Mouse (Mus musculus) embryonic facial prominence, embryonic 13.5 days (tissue): ENCODE results near the gene Slc25a40. TPM values are rescaled to one million over a fixed set of nuclear protein-coding genes. Genes with fewer than 3 reads are reported as not detected.

Experiments used
- ATAC-seq: fragments of 200-750 bp; cut with Nextera tagmentation; 2 replicates; pipeline ENCODE4 v1.8.0; 2017; ENCODE audit warnings: low read depth; ENCODE audit not compliant: insufficient number of reproducible peaks, insufficient read depth, low FRiP score, low TSS enrichment
- H3K27ac ChIP-seq: fragments of 300-500 bp; sonication (generic); 2 replicates; pipeline ENCODE4 v1.5.1; 2015; ENCODE audit warnings: moderate library complexity, mild to moderate bottlenecking, inconsistent platforms
- H3K27me3 ChIP-seq: fragments of 300-500 bp; sonication (generic); 2 replicates; pipeline ENCODE4 v1.6.1; 2015; ENCODE audit warnings: mild to moderate bottlenecking, inconsistent platforms
- H3K36me3 ChIP-seq: fragments of 300-500 bp; sonication (generic); 2 replicates; pipeline ENCODE4 v1.6.1; 2015; ENCODE audit warnings: mild to moderate bottlenecking, inconsistent platforms
- H3K4me1 ChIP-seq: fragments of 300-500 bp; sonication (generic); 2 replicates; pipeline ENCODE4 v1.6.1; 2015; ENCODE audit warnings: inconsistent platforms
- H3K4me2 ChIP-seq: fragments of 300-500 bp; sonication (generic); 2 replicates; pipeline ENCODE4 v1.6.1; 2015; ENCODE audit warnings: moderate library complexity, mild to moderate bottlenecking, inconsistent platforms
- H3K4me3 ChIP-seq: fragments of 300-500 bp; sonication (generic); 2 replicates; pipeline ENCODE4 v1.5.1; 2015; ENCODE audit warnings: mild to moderate bottlenecking, inconsistent platforms
- H3K9ac ChIP-seq: fragments of 300-500 bp; sonication (generic); 2 replicates; pipeline ENCODE4 v1.6.1; 2015; ENCODE audit warnings: mild to moderate bottlenecking, inconsistent platforms
- H3K9me3 ChIP-seq: fragments of 300-500 bp; sonication (generic); 2 replicates; pipeline ENCODE4 v1.6.1; 2016; ENCODE audit warnings: inconsistent platforms
- WGBS: fragments of 180-500 bp; shearing (Covaris S2); methylation state at CpG from one replicate; pipeline ENCODE4 v1.1.7; 2015; ENCODE audit warnings: mixed read lengths; 5-methylcytosine and 5-hydroxymethylcytosine counted together
- polyA plus RNA-seq: library from polyadenylated mRNA; unstranded; fragments of >200 nt; fragmentation: Nextera tagmentation; extraction: Ambion mirVana; gene quantifications from 2 replicates; pipeline ENCODE4 v1.2.1, GENCODE M21; 2015

Slc25a40 gene
- polyA plus RNA-seq, 1 experiment from 2014 or later: 13.7 TPM

GRCm38 (mm10) chr5:8424116-8424515 is 1.5 kb downstream of the Slc25a40 start:
- H3K27ac ChIP-seq: 0 out of 2 replicates have a peak overlapping the region, but pooled peaks have one; percentile 28
- no peaks in the 10 kb centered on the region for H3K9me3 ChIP-seq
- no peaks in the 10 kb centered on the region for H3K27me3 ChIP-seq
- H3K4me2 ChIP-seq: peak overlapping the region; percentile 76
- ATAC-seq: no peak
- H3K4me1 ChIP-seq: peaks cover 11% of the 10 kb centered on the region
- H3K9ac ChIP-seq: peak overlapping the region; percentile 21
- peaks cover 7% of the 10 kb centered on the region for H3K36me3 ChIP-seq
- 18% methylated on average over 7 of the region's 7 CpGs for WGBS
- peak overlapping the region; percentile 87 for H3K4me3 ChIP-seq

- Histone ChIP-seq H3K27ac (no peak overlapping the region), H3K9ac (no peak overlapping the region), H3K4me3 (no peak overlapping the region), H3K9me3 (no peaks in the 10 kb centered on the region), H3K4me1 (peaks cover 11% of the 10 kb centered on the region), H3K27me3 (no peaks in the 10 kb centered on the region), H3K4me2 (no peak overlapping the region), H3K36me3 (peaks cover 4% of the 10 kb centered on the region)
- no peak for ATAC-seq
- WGBS: 83% methylated on average over 5 of the region's 5 CpGs
Measured at GRCm38 (mm10) chr5:8425899-8426298, 3.2 kb downstream of the Slc25a40 start.

- no peak for ATAC-seq
- Histone ChIP-seq H3K4me1 (no peaks in the 10 kb centered on the region), H3K27ac (no peak overlapping the region), H3K4me3 (no peak overlapping the region), H3K9me3 (no peaks in the 10 kb centered on the region), H3K36me3 (peaks cover 22% of the 10 kb centered on the region; the same call in 1 of the 2 replicates), H3K9ac (no peak overlapping the region), H3K27me3 (no peaks in the 10 kb centered on the region), H3K4me2 (no peak overlapping the region)
- 86% methylated on average over 5 of the region's 5 CpGs for whole genome bisulfite sequencing
Measured at GRCm38 (mm10) chr5:8437481-8438156, 15.0 kb downstream of the Slc25a40 start.

GRCm38 (mm10) chr5:8439095-8439494 is 16.4 kb downstream of the Slc25a40 start:
- no peak for ATAC-seq
- H3K4me2 ChIP-seq: no peak overlapping the region
- no peaks in the 10 kb centered on the region for H3K4me1 ChIP-seq
- no peak overlapping the region for H3K4me3 ChIP-seq
- peaks cover 14% of the 10 kb centered on the region; the same call in 1 of the 2 replicates for H3K36me3 ChIP-seq
- H3K9me3 ChIP-seq: no peaks in the 10 kb centered on the region
- 66% methylated on average over 2 of the region's 2 CpGs for WGBS
- no peak overlapping the region for H3K9ac ChIP-seq
- H3K27me3 ChIP-seq: no peaks in the 10 kb centered on the region
- no peak overlapping the region for H3K27ac ChIP-seq

- H3K4me3 ChIP-seq: no peak overlapping the region
- H3K27me3 ChIP-seq: no peaks in the 10 kb centered on the region
- H3K36me3 ChIP-seq: peaks cover 24% of the 10 kb centered on the region
- no peak for ATAC-seq
- H3K9me3 ChIP-seq: no peaks in the 10 kb centered on the region
- H3K4me2 ChIP-seq: no peak overlapping the region
- H3K9ac ChIP-seq: no peak overlapping the region
- no peaks in the 10 kb centered on the region for H3K4me1 ChIP-seq
- no peak overlapping the region for H3K27ac ChIP-seq
Measured at GRCm38 (mm10) chr5:8455565-8455964, 32.9 kb downstream of the Slc25a40 start.

- no peak for ATAC-seq
Measured at GRCm38 (mm10) chr5:8456561-8456960, 33.9 kb downstream of the Slc25a40 start.

GRCm38 (mm10) chr5:8487989-8488700 is 65.5 kb downstream of the Slc25a40 start:
- Histone ChIP-seq H3K9me3 (no peaks in the 10 kb centered on the region), H3K4me3 (no peak overlapping the region), H3K4me1 (no peaks in the 10 kb centered on the region), H3K4me2 (no peak overlapping the region), H3K36me3 (no peaks in the 10 kb centered on the region), H3K27me3 (no peaks in the 10 kb centered on the region), H3K9ac (no peak overlapping the region), H3K27ac (no peak overlapping the region)
- WGBS: 72% methylated on average over 4 of the region's 4 CpGs
- ATAC-seq: peak; percentile 23; the same call in 1 of the 2 replicates

More at GRCm38 (mm10) chr5:8456561-8456960, 33.9 kb downstream of the Slc25a40 start:
- 88% methylated on average over 5 of the region's 5 CpGs for WGBS
- no peaks in the 10 kb centered on the region for H3K4me1 ChIP-seq
- no peak overlapping the region for H3K27ac ChIP-seq
- H3K9ac ChIP-seq: no peak overlapping the region
- H3K36me3 ChIP-seq: peaks cover 27% of the 10 kb centered on the region
- H3K4me2 ChIP-seq: no peak overlapping the region
- no peaks in the 10 kb centered on the region for H3K9me3 ChIP-seq
- no peak overlapping the region for H3K4me3 ChIP-seq
- no peaks in the 10 kb centered on the region for H3K27me3 ChIP-seq

GRCm38 (mm10) chr5:8488701-8489297 is 66.1 kb downstream of the Slc25a40 start:
- Histone ChIP-seq H3K4me1 (no peaks in the 10 kb centered on the region), H3K4me3 (no peak overlapping the region), H3K9me3 (no peaks in the 10 kb centered on the region), H3K36me3 (no peaks in the 10 kb centered on the region), H3K27me3 (no peaks in the 10 kb centered on the region), H3K9ac (no peak overlapping the region), H3K4me2 (no peak overlapping the region), H3K27ac (no peak overlapping the region)
- no peak for ATAC-seq
- 90% methylated on average over 2 of the region's 2 CpGs for WGBS

- WGBS: 37% methylated on average over 6 of the region's 6 CpGs
- no peaks in the 10 kb centered on the region for H3K27me3 ChIP-seq
- 0 out of 2 replicates have a peak, but pooled peaks have one; percentile 68 for ATAC-seq
Measured at GRCm38 (mm10) chr5:8489471-8490110, 66.9 kb downstream of the Slc25a40 start.

GRCm38 (mm10) chr5:8491778-8492177 is 69.1 kb downstream of the Slc25a40 start:
- H3K27me3 ChIP-seq: no peaks in the 10 kb centered on the region
- WGBS: 72% methylated on average over 4 of the region's 4 CpGs
- H3K9ac ChIP-seq: no peak overlapping the region
- ATAC-seq: no peak
- no peaks in the 10 kb centered on the region for H3K9me3 ChIP-seq
- H3K4me3 ChIP-seq: no peak overlapping the region
- no peaks in the 10 kb centered on the region for H3K36me3 ChIP-seq
- H3K27ac ChIP-seq: no peak overlapping the region
- H3K4me2 ChIP-seq: no peak overlapping the region
- H3K4me1 ChIP-seq: no peaks in the 10 kb centered on the region

More at GRCm38 (mm10) chr5:8489471-8490110, 66.9 kb downstream of the Slc25a40 start:
- H3K36me3 ChIP-seq: no peaks in the 10 kb centered on the region
- H3K4me3 ChIP-seq: no peak overlapping the region
- H3K4me2 ChIP-seq: no peak overlapping the region
- H3K9ac ChIP-seq: no peak overlapping the region
- no peak overlapping the region for H3K27ac ChIP-seq
- no peaks in the 10 kb centered on the region for H3K4me1 ChIP-seq
- H3K9me3 ChIP-seq: no peaks in the 10 kb centered on the region
